Mouse (Mus musculus): ENCODE results near the gene Il2rb.

GRCm38 (mm10) chr15:78480111-78480510, 15.0 kb downstream of the Il2rb start:
- TF ChIP-seq CTCF (conservative IDR thresholded peaks at IDR 0.05; ENCODE audit: low read length): no peak
- TF ChIP-seq NANOG (IDR thresholded peaks at IDR 0.05; ENCODE audit: borderline replicate concordance, low read length): no peak

Measured in E14TG2a.4 (cell line).